Mouse (Mus musculus): ENCODE measurements around the gene Crybg3.

DNA sequence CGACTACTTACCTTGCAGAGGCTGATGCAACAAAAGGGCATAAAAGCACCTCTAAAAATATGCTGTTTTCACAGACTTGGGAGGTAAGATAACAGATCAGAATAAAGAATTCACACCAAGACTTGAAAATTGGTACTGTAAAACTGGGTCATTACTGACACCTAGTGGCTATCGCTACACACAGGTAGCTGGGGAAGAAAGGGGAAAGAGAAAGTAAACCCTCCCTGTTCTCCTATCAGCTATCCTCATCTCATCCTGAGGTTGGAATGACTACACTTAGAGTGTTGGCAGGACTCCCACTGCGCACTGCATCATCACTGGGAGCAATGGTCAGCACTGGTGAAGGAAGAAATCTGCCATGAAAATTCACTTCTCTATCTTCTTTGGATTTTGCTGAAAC, 16.4 kb upstream of the Crybg3 start:
- no peak for TF ChIP-seq POLR2A (IDR thresholded peaks at IDR 0.05; ENCODE audit: borderline replicate concordance, low read depth, low read length)
- no peak for TF ChIP-seq CTCF (IDR thresholded peaks at IDR 0.05; ENCODE audit: low read depth, low read length)
